Mouse (Mus musculus) C3H10T1/2 (cell line): ENCODE results near the gene 1600012H06Rik. TPM values are rescaled to one million over a fixed set of nuclear protein-coding genes. Genes with fewer than 3 reads are reported as not detected.

ENCODE experiments used
- polyA plus RNA-seq, 2 experiments: library from polyadenylated mRNA; unstranded; fragments of >200 nt; fragmentation: generic; extraction: Trizol; gene quantifications; one replicate each; pipeline ENCODE4 v1.2.1; 2012; ENCODE audit warnings: missing spikeins in 2 of 2

Gene 1600012H06Rik
- 10 to 100 TPM in 1 of 2 experiments, 1 to 10 TPM in 1; 3.0 to 14.7 TPM for polyA plus RNA-seq

GRCm38 (mm10) chr17:14943009-14943728, at the start of gene 1600012H06Rik, which contains the start of gene Wdr27:
Gene 1600012H06Rik (plus strand): TSS chr17:14943184.
Gene Wdr27 (minus strand): TSS chr17:14943158.

GRCm38 (mm10) chr17:14960951-14961556, 18.1 kb downstream of the 1600012H06Rik start, which contains the start of gene Phf10:
Gene Phf10 (minus strand): TSS chr17:14961273.

GRCm38 (mm10) chr17:14978362-14979038, 35.5 kb downstream of the 1600012H06Rik start, which contains the start of the genes 9030025P20Rik and Gm3417:
Gene 9030025P20Rik (plus strand): TSS chr17:14978468.
Gene Gm3417 (minus strand): TSS chr17:14978790.

Other genes with a start within 250 kb of the 1600012H06Rik start
- gene Thbs2, start 248.9 kb upstream of the 1600012H06Rik start, polyA plus RNA-seq, result 1 to 10 TPM in 1 of 2 experiments, under 1 TPM in 1; 0.71 to 5.4 TPM
- gene Wdr27, start within 50 bp of the 1600012H06Rik start, polyA plus RNA-seq, result 10 to 100 TPM in 1 of 2 experiments, 1 to 10 TPM in 1; 7.0 to 27.4 TPM
- 10 to 100 TPM; 15.4 to 52.8 TPM for gene Phf10, start 18.1 kb downstream of the 1600012H06Rik start, polyA plus RNA-seq
- 1 to 10 TPM; 2.5 to 9.6 TPM for gene 9030025P20Rik, start 35.3 kb downstream of the 1600012H06Rik start, polyA plus RNA-seq
- under 1 TPM in 1 of 2 experiments, not detected in 1; 0.51 TPM for gene Gm3417, start 35.6 kb downstream of the 1600012H06Rik start, polyA plus RNA-seq
- gene Gm3435, start 67.0 kb downstream of the 1600012H06Rik start, polyA plus RNA-seq, result 1 to 10 TPM in 1 of 2 experiments, under 1 TPM in 1; 0.20 to 3.0 TPM
- 10 to 100 TPM in 1 of 2 experiments, 1 to 10 TPM in 1; 6.4 to 31.1 TPM for gene Ermard, start 98.0 kb downstream of the 1600012H06Rik start, polyA plus RNA-seq
- under 1 TPM; 0.76 to 0.91 TPM for gene Tcte3, start 98.3 kb downstream of the 1600012H06Rik start, polyA plus RNA-seq
- 1 to 10 TPM in 1 of 2 experiments, under 1 TPM in 1; 0.69 to 1.4 TPM for gene Gm3448, start 98.4 kb downstream of the 1600012H06Rik start, polyA plus RNA-seq